Mouse (Mus musculus) splenic B cell, adult 2 months (primary cell): Measurements from ENCODE around the gene Ros1.

Source experiments
- DNase-seq: peaks from one replicate; pipeline ENCODE4 v3.0.0-alpha.2; 2011; ENCODE audit warnings: low read depth, low spot score
- H3K27me3 ChIP-seq: 2 replicates; pipeline ENCODE4 v1.6.1; 2012; ENCODE audit warnings: mild to moderate bottlenecking, low read length, moderate library complexity, mixed read lengths; ENCODE audit not compliant: control insufficient read depth, poor library complexity, insufficient read depth, severe bottlenecking
- H3K36me3 ChIP-seq: 2 replicates; pipeline ENCODE4 v1.6.1; 2012; ENCODE audit warnings: mild to moderate bottlenecking, low read length, moderate library complexity, mixed read lengths; ENCODE audit not compliant: control insufficient read depth, poor library complexity, insufficient read depth, severe bottlenecking

The Ros1 gene

GRCm38 (mm10) chr10:52194957-52195852 lies at the start of gene Ros1:
Gene Ros1 (minus strand): TSS chr10:52195244.
- no peak for DNase-seq
- H3K36me3 ChIP-seq = no peaks in the 10 kb centered on the region

GRCm38 (mm10) chr10:52242680-52243323 lies 47.8 kb upstream of the Ros1 start:
- H3K27me3 ChIP-seq = no peaks in the 10 kb centered on the region
- no peak for DNase-seq
- no peaks in the 10 kb centered on the region for H3K36me3 ChIP-seq

More at GRCm38 (mm10) chr10:52194957-52195852, at the start of gene Ros1:
- no peaks in the 10 kb centered on the region for H3K27me3 ChIP-seq

- no peak for DNase-seq
- Histone ChIP-seq H3K27me3 (no peaks in the 10 kb centered on the region), H3K36me3 (no peaks in the 10 kb centered on the region)
Measured at GRCm38 (mm10) chr10:52242015-52242414, 47.0 kb upstream of the Ros1 start.

GRCm38 (mm10) chr10:52235461-52235860 lies 40.4 kb upstream of the Ros1 start:
- no peak for DNase-seq
- H3K27me3 ChIP-seq = 0 out of 2 replicates have a peak, but pooled peaks cover 2% of the 10 kb centered on the region
- no peaks in the 10 kb centered on the region for H3K36me3 ChIP-seq

- H3K36me3 ChIP-seq = no peaks in the 10 kb centered on the region
- peak; percentile 2 for DNase-seq
- 0 out of 2 replicates have a peak, but pooled peaks cover 2% of the 10 kb centered on the region for H3K27me3 ChIP-seq
Measured at GRCm38 (mm10) chr10:52234654-52234981, 39.6 kb upstream of the Ros1 start.

GRCm38 (mm10) chr10:52233969-52234653 lies 39.1 kb upstream of the Ros1 start:
- DNase-seq = peak; percentile 33
- H3K27me3 ChIP-seq = 0 out of 2 replicates have a peak, but pooled peaks cover 2% of the 10 kb centered on the region
- H3K36me3 ChIP-seq = no peaks in the 10 kb centered on the region

GRCm38 (mm10) chr10:52233301-52233968 lies 38.4 kb upstream of the Ros1 start, which contains the start of gene Dcbld1:
Gene Dcbld1 (plus strand): TSS chr10:52233619.
- Histone ChIP-seq H3K27me3 (0 out of 2 replicates have a peak, but pooled peaks cover 2% of the 10 kb centered on the region), H3K36me3 (no peaks in the 10 kb centered on the region)
- DNase-seq = peak; percentile 78

GRCm38 (mm10) chr10:52232196-52233176 lies 37.4 kb upstream of the Ros1 start:
- Histone ChIP-seq H3K27me3 (0 out of 2 replicates have a peak, but pooled peaks cover 2% of the 10 kb centered on the region), H3K36me3 (no peaks in the 10 kb centered on the region)
- DNase-seq = peak; percentile 61

- no peak for DNase-seq
- no peaks in the 10 kb centered on the region for H3K36me3 ChIP-seq
- H3K27me3 ChIP-seq = no peaks in the 10 kb centered on the region
Measured at GRCm38 (mm10) chr10:52219600-52219999, 24.6 kb upstream of the Ros1 start.

GRCm38 (mm10) chr10:52217564-52217934 lies 22.5 kb upstream of the Ros1 start:
- no peaks in the 10 kb centered on the region for H3K36me3 ChIP-seq
- no peak for DNase-seq
- H3K27me3 ChIP-seq = no peaks in the 10 kb centered on the region

GRCm38 (mm10) chr10:52216797-52217563 lies 21.9 kb upstream of the Ros1 start:
- no peaks in the 10 kb centered on the region for H3K36me3 ChIP-seq
- peak; percentile 70 for DNase-seq
- H3K27me3 ChIP-seq = no peaks in the 10 kb centered on the region

- Histone ChIP-seq H3K27me3 (no peaks in the 10 kb centered on the region), H3K36me3 (no peaks in the 10 kb centered on the region)
- no peak for DNase-seq
Measured at GRCm38 (mm10) chr10:52215267-52215818, 20.3 kb upstream of the Ros1 start.

- no peaks in the 10 kb centered on the region for H3K27me3 ChIP-seq
- no peak for DNase-seq
- no peaks in the 10 kb centered on the region for H3K36me3 ChIP-seq
Measured at GRCm38 (mm10) chr10:52204006-52204405, 9.0 kb upstream of the Ros1 start.
